ENCODE assay signal across 8 mouse cellular contexts in genomic region chr11:24075486-24076126, GRCm38 (mm10). TPM values are rescaled to one million over a fixed set of nuclear protein-coding genes. Genes with fewer than 3 reads are reported as not detected.
A peak's percentile ranks its signal among the peaks of the same experiment; 100 is the strongest.
DNase-seq lines count a peak whose midpoint lies in the region; ATAC-seq lines count a peak whose summit lies in the region.
"Had no signal": no experiment of that assay in that cellular context is flagged by ENCODE, and none has a peak within 500 bp of the region (broad histone marks: within the 10 kb centered on the region; RNA-seq: fewer than 3 reads in every experiment).

No protein-coding gene starts in this region.

- peak overlapping the region; percentile 65 for H3K4me3 ChIP-seq in lung, embryonic 16.5 days (ENCODE audit: low read length)
- peak overlapping the region; percentile 82 for H3K4me3 ChIP-seq in embryonic facial prominence, embryonic 14.5 days (ENCODE audit: low read depth, low read length)
- H3K4me3 ChIP-seq in limb, embryonic 10.5 days = peak overlapping the region; percentile 96
- peak overlapping the region; percentile 70 for H3K4me3 ChIP-seq in neural tube, embryonic 15.5 days (replicated peaks)

- H3K9ac ChIP-seq in lung, embryonic 16.5 days (ENCODE audit: low read length) = peak overlapping the region; percentile 74
- H3K9ac ChIP-seq in embryonic facial prominence, embryonic 14.5 days (ENCODE audit: low read depth, low read length) = peak overlapping the region; percentile 95
- peak overlapping the region; percentile 87 for H3K9ac ChIP-seq in neural tube, embryonic 15.5 days (replicated peaks)

- H3K27me3 ChIP-seq in lung, embryonic 16.5 days (ENCODE audit: control insufficient read depth, insufficient read depth, low read depth, low read length) = peaks cover 23% of the 10 kb centered on the region
- H3K27me3 ChIP-seq in embryonic facial prominence, embryonic 14.5 days (replicated peaks; ENCODE audit: control insufficient read depth, insufficient read depth, low read length) = no peaks in the 10 kb centered on the region; the same call in 1 of the 2 replicates
- H3K27me3 ChIP-seq in limb, embryonic 10.5 days (ENCODE audit: low read depth, poor library complexity, severe bottlenecking) = peaks cover 7% of the 10 kb centered on the region; the same call in 1 of the 2 replicates
- H3K27me3 ChIP-seq in neural tube, embryonic 15.5 days (replicated peaks) = no peaks in the 10 kb centered on the region

- no peak overlapping the region for H3K27ac ChIP-seq in lung, embryonic 16.5 days (ENCODE audit: low read length)
- peak overlapping the region; percentile 98 for H3K27ac ChIP-seq in embryonic facial prominence, embryonic 14.5 days (replicated peaks; ENCODE audit: low read depth, low read length)
- peak overlapping the region; percentile 98 for H3K27ac ChIP-seq in limb, embryonic 10.5 days
- H3K27ac ChIP-seq in neural tube, embryonic 15.5 days (replicated peaks) = peak overlapping the region; percentile 96

- no peaks in the 10 kb centered on the region for H3K36me3 ChIP-seq in lung, embryonic 16.5 days (ENCODE audit: control insufficient read depth, insufficient read depth, low read length)
- H3K36me3 ChIP-seq in embryonic facial prominence, embryonic 14.5 days (ENCODE audit: control insufficient read depth, insufficient read depth, low read length) = no peaks in the 10 kb centered on the region
- no peaks in the 10 kb centered on the region for H3K36me3 ChIP-seq in limb, embryonic 10.5 days
- H3K36me3 ChIP-seq in neural tube, embryonic 15.5 days = no peaks in the 10 kb centered on the region

- no peaks in the 10 kb centered on the region for H3K9me3 ChIP-seq in lung, embryonic 16.5 days (ENCODE audit: control insufficient read depth, low read length)
- H3K9me3 ChIP-seq in embryonic facial prominence, embryonic 14.5 days (ENCODE audit: control insufficient read depth, low read length) = no peaks in the 10 kb centered on the region
- H3K9me3 ChIP-seq in limb, embryonic 10.5 days (replicated peaks) = no peaks in the 10 kb centered on the region
- no peaks in the 10 kb centered on the region for H3K9me3 ChIP-seq in neural tube, embryonic 15.5 days (replicated peaks)

- DNase-seq in lung, postnatal 36 days = no peak
- no peak for DNase-seq in embryonic facial prominence, embryonic 14.5 days (ENCODE audit: low spot score)
- DNase-seq in limb, embryonic 10.5 days (ENCODE audit: low spot score) = no peak
- no peak for DNase-seq in layer of hippocampus, postnatal 25 days (ENCODE audit: extremely low spot score in 1 of 2, low spot score in 1 of 2)

- ATAC-seq in lung, embryonic 16.5 days (ENCODE audit: low read depth) = no peak
- no peak for ATAC-seq in embryonic facial prominence, embryonic 14.5 days (ENCODE audit: low read depth)
- ATAC-seq in neural tube, embryonic 15.5 days (ENCODE audit: low FRiP score) = no peak
- no peak for ATAC-seq in erythroid progenitor cell, adult 5-6 weeks (replicated peaks; ENCODE audit: low FRiP score, poor library complexity, severe bottlenecking)

- peaks cover 20% of the 10 kb centered on the region for H3K4me1 ChIP-seq in lung, embryonic 16.5 days (replicated peaks; ENCODE audit: control insufficient read depth, insufficient read depth, low read length)
- H3K4me1 ChIP-seq in embryonic facial prominence, embryonic 14.5 days (ENCODE audit: control insufficient read depth, insufficient read depth, low read length) = peaks cover 11% of the 10 kb centered on the region
- peaks cover 58% of the 10 kb centered on the region for H3K4me1 ChIP-seq in limb, embryonic 10.5 days
- H3K4me1 ChIP-seq in neural tube, embryonic 15.5 days = peaks cover 28% of the 10 kb centered on the region

- WGBS in lung, embryonic 16.5 days = 1% methylated on average over 17 of the region's 17 CpGs
- WGBS in embryonic facial prominence, embryonic 14.5 days = 2% methylated on average over 17 of the region's 17 CpGs
- under 1% methylated on average over 17 of the region's 17 CpGs for WGBS in limb, embryonic 10.5 days
- 1% methylated on average over 17 of the region's 17 CpGs for WGBS in neural tube, embryonic 15.5 days

- peak overlapping the region; percentile 97 for H3K4me2 ChIP-seq in lung, embryonic 16.5 days (ENCODE audit: low read depth, low read length)
- H3K4me2 ChIP-seq in embryonic facial prominence, embryonic 14.5 days (ENCODE audit: low read depth, low read length) = peak overlapping the region; percentile 97
- peak overlapping the region; percentile 97 for H3K4me2 ChIP-seq in neural tube, embryonic 15.5 days

RNA-seq across cellular contexts. Expression of gene A830031A19Rik, which starts 0.8 kb away (rescaled TPM):
- polyA plus RNA-seq in lung, embryonic 16.5 days (2015; fragmentation: Nextera tagmentation; extraction: Ambion mirVana) = not detected in 2 replicates
- polyA plus RNA-seq in embryonic facial prominence, embryonic 14.5 days (2014; fragmentation: Nextera tagmentation; extraction: Ambion mirVana) = not detected in 2 replicates
- polyA plus RNA-seq in limb, embryonic 10.5 days (2016; fragmentation: Nextera tagmentation; extraction: Ambion mirVana) = not detected in 2 replicates
- not detected in 2 replicates for polyA plus RNA-seq in neural tube, embryonic 15.5 days (2015; fragmentation: Nextera tagmentation; extraction: Ambion mirVana)
- 1 to 10 TPM in 1 of 2 experiments, under 1 TPM in 1; 0.37 to 1.7 TPM for total RNA-seq in layer of hippocampus, postnatal 25 days (2021)
- total RNA-seq in erythroid progenitor cell, adult 5-6 weeks (2015; ENCODE audit: low replicate concordance) = not detected in 2 replicates
- total RNA-seq in erythroid progenitor cell, adult 5-6 weeks (2017; ENCODE audit: low replicate concordance) = not detected in 2 replicates
- total RNA-seq: hematopoietic stem cell, adult 5-6 weeks had no signal

RNA-seq across cellular contexts. Expression of gene Bcl11a, which starts 2.2 kb away (rescaled TPM):
- 13.0 and 15.3 TPM in 2 replicates for polyA plus RNA-seq in lung, embryonic 16.5 days (2015; fragmentation: Nextera tagmentation; extraction: Ambion mirVana)
- polyA plus RNA-seq in embryonic facial prominence, embryonic 14.5 days (2014; fragmentation: Nextera tagmentation; extraction: Ambion mirVana) = 26.4 and 30.1 TPM in 2 replicates
- polyA plus RNA-seq in limb, embryonic 10.5 days (2016; fragmentation: Nextera tagmentation; extraction: Ambion mirVana) = 41.4 and 75.0 TPM in 2 replicates
- polyA plus RNA-seq in neural tube, embryonic 15.5 days (2015; fragmentation: Nextera tagmentation; extraction: Ambion mirVana) = 85.1 and 102 TPM in 2 replicates
- 100 to 1,000 TPM; 105 to 134 TPM for total RNA-seq in layer of hippocampus, postnatal 25 days (2021)
- 20.5 and 23.5 TPM in 2 replicates for total RNA-seq in erythroid progenitor cell, adult 5-6 weeks (2015; ENCODE audit: low replicate concordance)
- 7.4 and 12.9 TPM in 2 replicates for total RNA-seq in erythroid progenitor cell, adult 5-6 weeks (2017; ENCODE audit: low replicate concordance)
